Mouse (Mus musculus) heart, adult 2 months (tissue): ENCODE measurements at regions not wholly inside any gene's neighbourhood (a gene's known extent, or its start where the extent isn't known, plus 50 kb on each side); places are given as distances from the start of the nearest gene placed in this dataset.

Experiments
- CTCF ChIP-seq: fragments of 200-600 bp; IDR thresholded peaks from 2 replicates; pipeline ENCODE4 v1.8.1; 2022; ENCODE audit warnings: antibody characterized with exemption, mild to moderate bottlenecking, moderate library complexity
- EP300 ChIP-seq: fragments of 200-500 bp; IDR thresholded peaks from 2 replicates; pipeline ENCODE4 v1.6.1; 2011; ENCODE audit warnings: low read depth, low read length, control low read depth; ENCODE audit not compliant: insufficient read depth
- POLR2A ChIP-seq: fragments of 200-500 bp; IDR thresholded peaks from 2 replicates; pipeline ENCODE4 v1.6.1; 2011; ENCODE audit warnings: mild to moderate bottlenecking, low read depth, low read length, control low read depth; ENCODE audit not compliant: insufficient read depth

GRCm38 (mm10) chr12:27992152-27992551 is 560.0 kb downstream of the Dcdc2c start:
- TF ChIP-seq CTCF (no peak), EP300 (no peak), POLR2A (no peak)
